Mouse (Mus musculus) thymus, adult 2 months (tissue): ENCODE data around the gene Ddah1.

Experiments used
- CTCF ChIP-seq: fragments of 200-500 bp; IDR thresholded peaks from 2 replicates; pipeline ENCODE4 v1.5.1; 2012; ENCODE audit warnings: mild to moderate bottlenecking, control low read depth, low read length, moderate library complexity, borderline replicate concordance; ENCODE audit not compliant: control insufficient read depth, poor library complexity, insufficient read depth; ENCODE audit errors: extremely low read depth
- POLR2A ChIP-seq: fragments of 200-500 bp; IDR thresholded peaks from 2 replicates; pipeline ENCODE4 v1.6.1; 2012; ENCODE audit warnings: mild to moderate bottlenecking, low read length, control low read depth, moderate library complexity; ENCODE audit not compliant: control insufficient read depth, poor library complexity, insufficient read depth; ENCODE audit errors: extremely low read depth

DNA sequence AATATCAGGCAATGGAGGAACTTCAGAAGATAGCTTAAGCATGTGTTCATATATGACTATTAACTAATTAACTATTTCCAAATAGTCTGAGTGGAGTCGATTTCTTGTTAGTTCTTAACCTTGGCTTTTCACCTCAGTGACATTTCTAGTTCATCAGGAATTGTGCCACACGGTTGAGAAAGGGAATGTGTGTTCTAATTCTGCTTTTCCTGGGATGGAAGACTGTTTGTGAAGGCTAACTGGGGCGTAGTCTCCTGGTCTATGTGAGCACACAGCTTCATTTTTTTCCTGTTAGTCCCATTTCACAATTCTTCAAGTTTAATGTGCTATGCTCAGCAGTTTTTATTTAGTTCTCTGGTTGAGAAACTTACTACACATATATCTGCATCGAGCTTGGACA is 65.2 kb downstream of the Ddah1 start:
- TF ChIP-seq POLR2A (no peak), CTCF (no peak)
